Mouse (Mus musculus): ENCODE measurements around the gene Tlk1. TPM values are rescaled to one million over a fixed set of nuclear protein-coding genes. Genes with fewer than 3 reads are reported as not detected.

Gene Tlk1
- polyA plus RNA-seq, 1 experiment: 47.1 TPM

GRCm38 (mm10) chr2:70800396-70800795 lies 25.1 kb downstream of the Tlk1 start:
- DNase-seq (ENCODE audit: extremely low spot score in 1 of 2, low spot score in 1 of 2): no peak

- no peak for DNase-seq (ENCODE audit: extremely low spot score in 1 of 2, low spot score in 1 of 2)
Observed at GRCm38 (mm10) chr2:70793276-70793675, 32.3 kb downstream of the Tlk1 start.

- no peak for DNase-seq (ENCODE audit: extremely low spot score in 1 of 2, low spot score in 1 of 2)
Observed at GRCm38 (mm10) chr2:70790246-70790645, 35.3 kb downstream of the Tlk1 start.

- DNase-seq (ENCODE audit: extremely low spot score in 1 of 2, low spot score in 1 of 2): no peak
Observed at GRCm38 (mm10) chr2:70789331-70789730, 36.2 kb downstream of the Tlk1 start.

GRCm38 (mm10) chr2:70784447-70784846 lies 41.1 kb downstream of the Tlk1 start:
- DNase-seq (ENCODE audit: extremely low spot score in 1 of 2, low spot score in 1 of 2): no peak

- DNase-seq (ENCODE audit: extremely low spot score in 1 of 2, low spot score in 1 of 2): no peak
Observed at GRCm38 (mm10) chr2:70783504-70783903, 42.0 kb downstream of the Tlk1 start.

GRCm38 (mm10) chr2:70779634-70780033 lies 45.9 kb downstream of the Tlk1 start:
- peak; percentile 12 to 63 for DNase-seq (ENCODE audit: extremely low spot score in 1 of 2, low spot score in 1 of 2)

- no peak for DNase-seq (ENCODE audit: extremely low spot score in 1 of 2, low spot score in 1 of 2)
Observed at GRCm38 (mm10) chr2:70776744-70777143, 48.8 kb downstream of the Tlk1 start.

- no peak for DNase-seq (ENCODE audit: extremely low spot score in 1 of 2, low spot score in 1 of 2)
Observed at GRCm38 (mm10) chr2:70764734-70765133, 60.8 kb downstream of the Tlk1 start.

GRCm38 (mm10) chr2:70762741-70763140 lies 62.8 kb downstream of the Tlk1 start:
- no peak for DNase-seq (ENCODE audit: extremely low spot score in 1 of 2, low spot score in 1 of 2)

- peak in 1 of 2 experiments; percentile 53 for DNase-seq (ENCODE audit: extremely low spot score in 1 of 2, low spot score in 1 of 2)
Observed at GRCm38 (mm10) chr2:70752149-70752548, 73.4 kb downstream of the Tlk1 start.

GRCm38 (mm10) chr2:70751655-70752054 lies 73.9 kb downstream of the Tlk1 start:
- no peak for DNase-seq (ENCODE audit: extremely low spot score in 1 of 2, low spot score in 1 of 2)

- no peak for DNase-seq (ENCODE audit: extremely low spot score in 1 of 2, low spot score in 1 of 2)
Observed at GRCm38 (mm10) chr2:70742588-70742987, 82.9 kb downstream of the Tlk1 start.

GRCm38 (mm10) chr2:70741901-70742300 lies 83.6 kb downstream of the Tlk1 start:
- no peak for DNase-seq (ENCODE audit: extremely low spot score in 1 of 2, low spot score in 1 of 2)

GRCm38 (mm10) chr2:70736008-70736407 lies 89.5 kb downstream of the Tlk1 start:
- no peak for DNase-seq (ENCODE audit: extremely low spot score in 1 of 2, low spot score in 1 of 2)

- no peak for DNase-seq (ENCODE audit: extremely low spot score in 1 of 2, low spot score in 1 of 2)
Observed at GRCm38 (mm10) chr2:70735534-70735933, 90.0 kb downstream of the Tlk1 start.

GRCm38 (mm10) chr2:70727089-70727488 lies 98.4 kb downstream of the Tlk1 start:
- DNase-seq (ENCODE audit: extremely low spot score in 1 of 2, low spot score in 1 of 2): no peak

GRCm38 (mm10) chr2:70723610-70724243 lies 101.8 kb downstream of the Tlk1 start:
- DNase-seq (ENCODE audit: extremely low spot score in 1 of 2, low spot score in 1 of 2): peak in 1 of 2 experiments; percentile 16

GRCm38 (mm10) chr2:70710878-70711277 lies 114.7 kb downstream of the Tlk1 start:
- DNase-seq (ENCODE audit: extremely low spot score in 1 of 2, low spot score in 1 of 2): no peak

GRCm38 (mm10) chr2:70710236-70710635 lies 115.3 kb downstream of the Tlk1 start:
- no peak for DNase-seq (ENCODE audit: extremely low spot score in 1 of 2, low spot score in 1 of 2)

- peak in 1 of 2 experiments; percentile 60 for DNase-seq (ENCODE audit: extremely low spot score in 1 of 2, low spot score in 1 of 2)
Observed at GRCm38 (mm10) chr2:70708986-70709730, 116.4 kb downstream of the Tlk1 start.

- DNase-seq (ENCODE audit: extremely low spot score in 1 of 2, low spot score in 1 of 2): no peak
Observed at GRCm38 (mm10) chr2:70702403-70702802, 123.1 kb downstream of the Tlk1 start.

Data from frontal cortex, adult 2 months (tissue).